Comparison of ENCODE assay signal across 42 mouse cellular contexts in the genomic region with DNA sequence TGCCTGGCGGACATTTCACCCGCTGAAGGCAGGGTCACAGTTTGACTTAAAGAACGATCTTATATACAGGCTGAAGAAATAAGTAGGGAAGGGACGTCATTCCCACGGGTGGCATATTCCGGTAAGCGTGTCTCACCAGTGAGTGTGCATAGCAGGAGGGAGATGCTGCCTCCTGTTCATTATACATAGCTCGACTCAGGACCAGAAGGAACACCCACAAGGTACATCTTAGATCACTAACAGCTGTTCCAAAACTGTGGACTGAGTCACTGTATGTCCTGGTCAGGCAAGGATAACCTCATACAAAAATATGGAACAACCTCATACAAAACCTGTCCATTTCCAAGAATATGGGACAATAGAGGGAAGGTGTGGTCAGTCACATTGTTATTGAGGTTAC. TPM values are rescaled to one million over a fixed set of nuclear protein-coding genes. Genes with fewer than 3 reads are reported as not detected.
"Had no signal": no experiment of that assay in that cellular context is flagged by ENCODE, and none has a peak within 500 bp of the region (broad histone marks: within the 10 kb centered on the region; RNA-seq: fewer than 3 reads in every experiment).

No protein-coding gene starts in this region.

- ATAC-seq: hindbrain, postnatal 0 days; intestine, embryonic 16.5 days; liver, embryonic 12.5 days had no signal

- H3K36me3 ChIP-seq: heart, embryonic 10.5 days; heart, embryonic 12.5 days; hindbrain, embryonic 10.5 days; hindbrain, embryonic 13.5 days; hindbrain, embryonic 15.5 days; kidney, embryonic 15.5 days; limb, embryonic 13.5 days; limb, embryonic 15.5 days; liver, embryonic 12.5 days had no signal

- H3K4me3 ChIP-seq: heart, embryonic 10.5 days; heart, embryonic 12.5 days; hindbrain, embryonic 10.5 days; hindbrain, embryonic 13.5 days; hindbrain, embryonic 15.5 days; kidney, embryonic 15.5 days; limb, embryonic 13.5 days; limb, embryonic 15.5 days; liver, embryonic 12.5 days had no signal

- H3K27me3 ChIP-seq: hindbrain, embryonic 15.5 days; kidney, embryonic 15.5 days; limb, embryonic 13.5 days; limb, embryonic 15.5 days had no signal

- H3K4me2 ChIP-seq: heart, embryonic 12.5 days; hindbrain, embryonic 13.5 days; hindbrain, embryonic 15.5 days; kidney, embryonic 15.5 days; limb, embryonic 13.5 days; limb, embryonic 15.5 days; liver, embryonic 12.5 days had no signal

- H3K9ac ChIP-seq: heart, embryonic 12.5 days; hindbrain, embryonic 13.5 days; hindbrain, embryonic 15.5 days; kidney, embryonic 15.5 days; limb, embryonic 13.5 days; limb, embryonic 15.5 days; liver, embryonic 12.5 days; liver, embryonic 14.5 days had no signal

- DNase-seq: gastrocnemius, postnatal 14 days; gastrocnemius, postnatal 36 days; heart, adult 18-20 months; heart, postnatal 10 days; heart, postnatal 4 days; kidney, adult 11 months; kidney, adult 2 months; kidney, adult 9 months; kidney, postnatal 14 days; kidney, postnatal 36 days; layer of hippocampus, adult 9-11 months; layer of hippocampus, postnatal 36 days; left cerebral cortex, postnatal 4 days had no signal

- H3K27ac ChIP-seq: heart, embryonic 10.5 days; hindbrain, embryonic 10.5 days; hindbrain, embryonic 13.5 days; hindbrain, embryonic 15.5 days; hindbrain, postnatal 0 days; kidney, embryonic 15.5 days; kidney, postnatal 0 days; limb, embryonic 13.5 days; limb, embryonic 15.5 days; liver, embryonic 12.5 days; liver, embryonic 14.5 days had no signal

- H3K9me3 ChIP-seq: heart, embryonic 10.5 days; heart, embryonic 12.5 days; hindbrain, embryonic 13.5 days; hindbrain, embryonic 15.5 days; kidney, embryonic 15.5 days; limb, embryonic 13.5 days; limb, embryonic 15.5 days; liver, embryonic 12.5 days had no signal

- H3K4me1 ChIP-seq: hindbrain, embryonic 15.5 days; kidney, embryonic 15.5 days; limb, embryonic 13.5 days; limb, embryonic 15.5 days had no signal

RNA-seq across cellular contexts. Expression of a gene that starts 5.2 kb away (rescaled TPM):
- total RNA-seq: gastrocnemius, adult 18-20 months; gastrocnemius, adult 8-10 months; gastrocnemius, postnatal 14 days; gastrocnemius, postnatal 36 days; heart, adult 18-20 months; heart, adult 8-10 months; heart, postnatal 10 days; heart, postnatal 25 days; heart, postnatal 4 days; hindbrain, postnatal 0 days; layer of hippocampus, adult 18-20 months; layer of hippocampus, adult 8-10 months; layer of hippocampus, postnatal 14 days; layer of hippocampus, postnatal 36 days; left cerebral cortex, adult 18-20 months; left cerebral cortex, postnatal 25 days; left cerebral cortex, postnatal 4 days; liver, adult 2 months had no signal
- polyA plus RNA-seq: frontal cortex, adult 2 months; heart, embryonic 10.5 days; heart, embryonic 12.5 days; heart, embryonic 14.5 days; heart, embryonic 16.5 days; hindbrain, embryonic 10.5 days; hindbrain, embryonic 13.5 days; hindbrain, embryonic 15.5 days; hindbrain, postnatal 0 days; intestine, embryonic 14.5 days; intestine, embryonic 16.5 days; kidney, adult 2 months; kidney, embryonic 15.5 days; kidney, postnatal 0 days; large intestine, adult 2 months; limb, embryonic 11.5 days; limb, embryonic 13.5 days; limb, embryonic 15.5 days; liver, adult 2 months; liver, embryonic 12.5 days; liver, embryonic 14.5 days had no signal

RNA-seq across cellular contexts. Expression of a gene that starts 11.0 kb away (rescaled TPM):
- total RNA-seq: gastrocnemius, adult 18-20 months; gastrocnemius, adult 8-10 months; gastrocnemius, postnatal 14 days; gastrocnemius, postnatal 36 days; heart, adult 18-20 months; heart, adult 8-10 months; heart, postnatal 10 days; heart, postnatal 25 days; heart, postnatal 4 days; hindbrain, postnatal 0 days; liver, adult 2 months had no signal
- polyA plus RNA-seq: heart, embryonic 12.5 days; heart, embryonic 14.5 days; heart, embryonic 16.5 days; hindbrain, embryonic 13.5 days; hindbrain, embryonic 15.5 days; intestine, embryonic 16.5 days; kidney, adult 2 months; kidney, embryonic 15.5 days; kidney, postnatal 0 days; large intestine, adult 2 months; limb, embryonic 11.5 days; limb, embryonic 13.5 days; limb, embryonic 15.5 days; liver, adult 2 months; liver, embryonic 12.5 days; liver, embryonic 14.5 days had no signal

RNA-seq across cellular contexts. Expression of a gene that starts 13.0 kb away (rescaled TPM):
- total RNA-seq: gastrocnemius, adult 18-20 months; gastrocnemius, adult 8-10 months; gastrocnemius, postnatal 14 days; gastrocnemius, postnatal 36 days; heart, adult 8-10 months; heart, postnatal 10 days; heart, postnatal 25 days; heart, postnatal 4 days; layer of hippocampus, adult 18-20 months; left cerebral cortex, postnatal 4 days; liver, adult 2 months had no signal
- polyA plus RNA-seq: frontal cortex, adult 2 months; heart, embryonic 10.5 days; heart, embryonic 12.5 days; heart, embryonic 14.5 days; heart, embryonic 16.5 days; hindbrain, embryonic 13.5 days; hindbrain, embryonic 15.5 days; hindbrain, postnatal 0 days; intestine, embryonic 14.5 days; intestine, embryonic 16.5 days; kidney, postnatal 0 days; large intestine, adult 2 months; limb, embryonic 11.5 days; limb, embryonic 13.5 days; limb, embryonic 15.5 days; liver, adult 2 months; liver, embryonic 12.5 days; liver, embryonic 14.5 days had no signal

RNA-seq across cellular contexts. Expression of a gene that starts 32.4 kb away (rescaled TPM):
- total RNA-seq: gastrocnemius, adult 18-20 months; gastrocnemius, adult 8-10 months; gastrocnemius, postnatal 14 days; gastrocnemius, postnatal 36 days; heart, adult 18-20 months; heart, adult 8-10 months; heart, postnatal 10 days; heart, postnatal 25 days; heart, postnatal 4 days; hindbrain, postnatal 0 days; layer of hippocampus, adult 18-20 months; layer of hippocampus, adult 8-10 months; layer of hippocampus, postnatal 14 days; layer of hippocampus, postnatal 36 days; left cerebral cortex, adult 18-20 months; left cerebral cortex, postnatal 25 days; liver, adult 2 months had no signal
- polyA plus RNA-seq: heart, embryonic 10.5 days; heart, embryonic 12.5 days; heart, embryonic 14.5 days; heart, embryonic 16.5 days; hindbrain, embryonic 10.5 days; hindbrain, embryonic 13.5 days; hindbrain, embryonic 15.5 days; hindbrain, postnatal 0 days; intestine, embryonic 14.5 days; intestine, embryonic 16.5 days; kidney, adult 2 months; kidney, embryonic 15.5 days; kidney, postnatal 0 days; large intestine, adult 2 months; limb, embryonic 11.5 days; limb, embryonic 13.5 days; limb, embryonic 15.5 days; liver, adult 2 months; liver, embryonic 12.5 days had no signal
